Mouse (Mus musculus) liver, adult 2 months (tissue): ENCODE data around the gene Prtg. TPM values are rescaled to one million over a fixed set of nuclear protein-coding genes. Genes with fewer than 3 reads are reported as not detected.

Experiments
- DNase-seq: peaks from one replicate; pipeline ENCODE4 v3.0.0-alpha.2; 2011; ENCODE audit warnings: low read depth, low spot score; ENCODE audit errors: extremely low read depth
- H3K27ac ChIP-seq: fragments of 200-500 bp; replicated peaks from 2 replicates; pipeline ENCODE4 v1.5.1; 2012; ENCODE audit warnings: low read depth, mild to moderate bottlenecking, control low read depth, inconsistent platforms, low read length; ENCODE audit not compliant: insufficient read depth
- H3K27me3 ChIP-seq: fragments of 200-500 bp; 2 replicates; pipeline ENCODE4 v1.6.1; 2012; ENCODE audit warnings: mild to moderate bottlenecking, moderate library complexity, low read length, inconsistent platforms; ENCODE audit not compliant: control insufficient read depth, insufficient read depth
- H3K36me3 ChIP-seq: fragments of 200-500 bp; 2 replicates; pipeline ENCODE4 v1.6.1; 2012; ENCODE audit warnings: low read length, inconsistent platforms; ENCODE audit not compliant: control insufficient read depth, insufficient read depth
- H3K4me1 ChIP-seq: fragments of 200-500 bp; 2 replicates; pipeline ENCODE4 v1.6.1; 2011; ENCODE audit warnings: low read length; ENCODE audit not compliant: control insufficient read depth, insufficient read depth
- H3K4me3 ChIP-seq: fragments of 200-500 bp; 2 replicates; pipeline ENCODE4 v1.5.1; 2011; ENCODE audit warnings: low read depth, mild to moderate bottlenecking, control low read depth, low read length, moderate library complexity; ENCODE audit not compliant: insufficient read depth
- H3K79me2 ChIP-seq: fragments of 200-500 bp; 2 replicates; pipeline ENCODE4 v1.6.1; 2012; ENCODE audit warnings: inconsistent platforms, mild to moderate bottlenecking, low read length, moderate library complexity; ENCODE audit not compliant: control insufficient read depth, insufficient read depth
- H3K9ac ChIP-seq: fragments of 200-500 bp; 2 replicates; pipeline ENCODE4 v1.6.1; 2012; ENCODE audit warnings: low read depth, mild to moderate bottlenecking, control low read depth, inconsistent platforms, low read length
- CTCF ChIP-seq: fragments of 200-500 bp; IDR thresholded peaks from 2 replicates; pipeline ENCODE4 v1.5.1; 2011; ENCODE audit warnings: low read depth, low read length, control low read depth
- POLR2A ChIP-seq: fragments of 200-500 bp; IDR thresholded peaks from 2 replicates; pipeline ENCODE4 v1.6.1; 2011; ENCODE audit warnings: low read length, control low read depth; ENCODE audit not compliant: insufficient read depth; ENCODE audit errors: extremely low read depth
- WGBS: fragments of 180-500 bp; shearing (Covaris S2); methylation state at CpG from one replicate; pipeline ENCODE4 v1.1.7; 2018; 5-methylcytosine and 5-hydroxymethylcytosine counted together
- polyA plus RNA-seq: library from polyadenylated mRNA; depleted of rRNA; stranded (reverse); fragments of >200 nt; gene quantifications from 2 replicates; pipeline ENCODE4 v1.2.3, GENCODE M21; 2012
- total RNA-seq: library from RNA; depleted of rRNA; stranded (reverse); fragments of >200 nt; gene quantifications from 2 replicates; pipeline ENCODE4 v1.2.3, GENCODE M21; 2014

The Prtg gene
- total and polyA plus RNA-seq, 2 experiments, result under 0.01 to 0.21 TPM

DNA sequence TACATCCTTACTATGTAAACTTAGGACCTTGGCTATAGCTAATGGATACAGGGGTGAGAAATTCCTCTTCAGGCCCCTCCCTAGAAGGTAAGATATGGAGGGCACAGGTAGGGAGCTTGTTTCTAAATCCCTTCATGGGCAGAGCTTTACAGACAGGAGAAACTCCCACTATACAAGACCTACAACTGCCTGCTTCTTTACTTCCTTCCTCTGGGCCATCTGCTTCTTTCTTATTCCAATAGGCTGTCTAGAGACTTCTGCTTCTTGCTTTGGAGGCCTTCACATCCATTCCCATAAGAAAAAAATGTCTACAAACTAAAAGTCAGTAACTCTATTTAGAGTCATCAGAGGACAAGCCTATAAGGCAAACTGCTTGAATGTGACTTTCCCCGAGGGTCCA is 18.9 kb upstream of the Prtg start:
- H3K4me3 ChIP-seq, result no peak overlapping the region
- no peak overlapping the region for H3K9ac ChIP-seq
- no peak for TF ChIP-seq POLR2A
- TF ChIP-seq CTCF, result no peak
- peaks cover 4% of the 10 kb centered on the region; the same call in 1 of the 2 replicates for H3K4me1 ChIP-seq
- no peaks in the 10 kb centered on the region for H3K27me3 ChIP-seq
- H3K36me3 ChIP-seq, result no peaks in the 10 kb centered on the region
- no peak overlapping the region for H3K27ac ChIP-seq
- DNase-seq, result no peak
- no peaks in the 10 kb centered on the region for H3K79me2 ChIP-seq
- WGBS, result 96% methylated on average over 1 of the region's 1 CpGs

GRCm38 (mm10) chr9:72790530-72791212 is 16.0 kb upstream of the Prtg start:
- H3K4me1 ChIP-seq, result peaks cover 4% of the 10 kb centered on the region; the same call in 1 of the 2 replicates
- H3K4me3 ChIP-seq, result no peak overlapping the region
- TF ChIP-seq POLR2A, result no peak
- no peak for TF ChIP-seq CTCF
- H3K27ac ChIP-seq, result no peak overlapping the region
- DNase-seq, result no peak
- no peaks in the 10 kb centered on the region for H3K79me2 ChIP-seq
- WGBS, result 79% methylated on average over 14 of the region's 14 CpGs
- H3K36me3 ChIP-seq, result no peaks in the 10 kb centered on the region
- H3K27me3 ChIP-seq, result no peaks in the 10 kb centered on the region
- H3K9ac ChIP-seq, result no peak overlapping the region

DNA sequence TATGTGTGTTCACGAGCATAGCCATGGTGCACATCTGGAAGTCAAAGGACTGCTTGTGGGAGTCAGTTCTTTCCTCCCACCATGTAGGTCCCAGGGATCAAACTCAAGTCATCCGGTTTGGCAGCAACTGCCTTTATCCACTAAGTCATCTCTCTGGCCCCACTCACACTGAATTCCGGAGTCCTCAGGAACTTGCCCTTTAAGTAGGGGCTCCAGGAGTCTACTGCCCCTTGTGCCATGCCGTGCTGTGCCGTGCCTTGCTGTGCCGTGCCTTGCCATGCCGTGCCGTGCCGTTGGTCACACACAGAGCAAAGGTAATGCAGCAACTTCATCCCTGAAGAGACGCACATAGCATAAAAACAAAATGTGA is 15.5 kb upstream of the Prtg start:
- H3K9ac ChIP-seq, result no peak overlapping the region
- 69% methylated on average over 10 of the region's 10 CpGs for WGBS
- no peaks in the 10 kb centered on the region for H3K27me3 ChIP-seq
- no peak for DNase-seq
- peaks cover 4% of the 10 kb centered on the region; the same call in 1 of the 2 replicates for H3K4me1 ChIP-seq
- H3K27ac ChIP-seq, result no peak overlapping the region
- no peaks in the 10 kb centered on the region for H3K36me3 ChIP-seq
- no peak for TF ChIP-seq POLR2A
- TF ChIP-seq CTCF, result no peak
- H3K79me2 ChIP-seq, result no peaks in the 10 kb centered on the region
- no peak overlapping the region for H3K4me3 ChIP-seq

GRCm38 (mm10) chr9:72791681-72792080 is 15.0 kb upstream of the Prtg start:
- 28% methylated on average over 6 of the region's 6 CpGs for WGBS
- DNase-seq, result peak; percentile 73

GRCm38 (mm10) chr9:72795243-72795642 is 11.4 kb upstream of the Prtg start:
- WGBS, result 87% methylated on average over 3 of the region's 3 CpGs

More at GRCm38 (mm10) chr9:72791681-72792080, 15.0 kb upstream of the Prtg start:
- Histone ChIP-seq H3K36me3 (no peaks in the 10 kb centered on the region), H3K27me3 (no peaks in the 10 kb centered on the region), H3K27ac (no peak overlapping the region), H3K79me2 (no peaks in the 10 kb centered on the region), H3K4me1 (peaks cover 4% of the 10 kb centered on the region; the same call in 1 of the 2 replicates), H3K9ac (no peak overlapping the region), H3K4me3 (no peak overlapping the region)
- TF ChIP-seq POLR2A (no peak), CTCF (no peak)

DNA sequence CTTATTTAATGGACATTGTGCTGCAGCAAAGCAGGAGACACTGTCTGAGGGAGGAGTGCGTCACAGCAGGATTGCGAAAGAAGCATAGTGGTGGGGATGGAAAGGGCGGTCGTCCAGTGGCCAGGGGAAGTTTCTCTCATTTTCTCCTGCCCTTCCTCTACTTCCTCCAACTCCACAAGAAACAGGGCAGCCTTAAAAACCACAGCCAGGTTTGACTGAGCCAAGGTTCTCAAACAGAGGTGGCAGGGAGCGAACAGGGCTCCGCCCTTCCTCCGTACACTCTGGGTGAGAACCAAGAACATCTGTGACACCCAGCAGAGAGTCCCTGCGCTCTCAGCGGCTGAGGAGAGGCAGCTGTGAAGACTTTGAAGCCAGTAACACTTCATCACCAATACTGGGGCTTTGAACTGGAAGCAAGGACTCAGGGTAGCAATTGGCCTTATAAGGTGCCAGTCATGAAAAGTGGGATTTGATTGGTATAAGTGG is 9.5 kb upstream of the Prtg start:
- 41% methylated on average over 9 of the region's 9 CpGs for WGBS

More at GRCm38 (mm10) chr9:72795243-72795642, 11.4 kb upstream of the Prtg start:
- Histone ChIP-seq H3K9ac (no peak overlapping the region), H3K4me3 (no peak overlapping the region), H3K27me3 (no peaks in the 10 kb centered on the region), H3K27ac (no peak overlapping the region), H3K4me1 (peaks cover 6% of the 10 kb centered on the region; the same call in 1 of the 2 replicates), H3K36me3 (no peaks in the 10 kb centered on the region), H3K79me2 (no peaks in the 10 kb centered on the region)
- no peak for DNase-seq
- TF ChIP-seq CTCF, result no peak
- no peak for TF ChIP-seq POLR2A

More for the DNA sequence above, 9.5 kb upstream of the Prtg start:
- H3K9ac ChIP-seq, result no peak overlapping the region
- no peaks in the 10 kb centered on the region for H3K79me2 ChIP-seq
- no peak for DNase-seq
- TF ChIP-seq CTCF, result no peak
- no peak for TF ChIP-seq POLR2A
- H3K36me3 ChIP-seq, result no peaks in the 10 kb centered on the region
- H3K27ac ChIP-seq, result no peak overlapping the region
- no peak overlapping the region for H3K4me3 ChIP-seq
- no peaks in the 10 kb centered on the region for H3K27me3 ChIP-seq
- 0 out of 2 replicates have a peak, but pooled peaks cover 5% of the 10 kb centered on the region for H3K4me1 ChIP-seq
